Mouse (Mus musculus) forebrain, postnatal 0 days (tissue): ENCODE measurements at regions not wholly inside any gene's neighbourhood (a gene's known extent, or its start where the extent isn't known, plus 50 kb on each side); places are given as distances from the start of the nearest gene placed in this dataset.

Experiments used
- ATAC-seq: fragments of 200-750 bp; cut with Nextera tagmentation; 2 replicates; pipeline ENCODE4 v1.8.0; 2017; ENCODE audit warnings: mild to moderate bottlenecking, moderate library complexity
- DNase-seq: peaks from one replicate; pipeline ENCODE4 v3.0.0-alpha.2; 2015
- H3K27ac ChIP-seq: fragments of 300-500 bp; sonication (generic); 2 replicates; pipeline ENCODE4 v1.5.1; 2014; ENCODE audit warnings: low read depth, mild to moderate bottlenecking, antibody characterized with exemption, low read length, moderate library complexity, mixed read lengths
- H3K27me3 ChIP-seq: fragments of 300-500 bp; sonication (generic); 2 replicates; pipeline ENCODE4 v1.6.1; 2014; ENCODE audit warnings: mild to moderate bottlenecking, low read length, mixed read lengths; ENCODE audit not compliant: insufficient read depth
- H3K36me3 ChIP-seq: fragments of 300-500 bp; sonication (generic); 2 replicates; pipeline ENCODE4 v1.6.1; 2014; ENCODE audit warnings: mild to moderate bottlenecking, moderate library complexity; ENCODE audit not compliant: insufficient read depth
- H3K4me1 ChIP-seq: fragments of 300-500 bp; sonication (generic); 2 replicates; pipeline ENCODE4 v1.6.1; 2014; ENCODE audit warnings: antibody characterized with exemption; ENCODE audit not compliant: insufficient read depth
- H3K4me2 ChIP-seq: fragments of 300-500 bp; sonication (generic); 2 replicates; pipeline ENCODE4 v1.6.1; 2014; ENCODE audit warnings: low read depth, mild to moderate bottlenecking, moderate library complexity
- H3K4me3 ChIP-seq: fragments of 300-500 bp; sonication (generic); 2 replicates; pipeline ENCODE4 v1.5.1; 2014; ENCODE audit warnings: low read depth, low read length, mixed read lengths
- H3K9ac ChIP-seq: fragments of 300-500 bp; sonication (generic); 2 replicates; pipeline ENCODE4 v1.6.1; 2014; ENCODE audit warnings: mild to moderate bottlenecking
- H3K9me3 ChIP-seq: fragments of 300-500 bp; sonication (generic); 2 replicates; pipeline ENCODE4 v1.6.1; 2016; ENCODE audit warnings: low read length
- CTCF ChIP-seq: sonication (generic); IDR thresholded peaks from 2 replicates; pipeline ENCODE4 v1.5.1; 2016; ENCODE audit warnings: antibody characterized with exemption, control low read depth, low read depth
- WGBS: fragments of 180-500 bp; shearing (Covaris S2); extraction: QIAGEN DNeasy Blood & Tissue Kit; methylation state at CpG from one replicate; pipeline ENCODE4 v1.1.7; 2014; 5-methylcytosine and 5-hydroxymethylcytosine counted together

GRCm38 (mm10) chr6:54754810-54755209 lies 61.9 kb upstream of the Znrf2 start:
- H3K4me2 ChIP-seq = no peak overlapping the region
- H3K9me3 ChIP-seq = no peaks in the 10 kb centered on the region
- peak; percentile 57 for DNase-seq
- 0 out of 2 replicates have a peak overlapping the region, but pooled peaks have one; percentile 21 for H3K27ac ChIP-seq
- 58% methylated on average over 2 of the region's 2 CpGs for WGBS
- no peaks in the 10 kb centered on the region for H3K27me3 ChIP-seq
- peaks cover 20% of the 10 kb centered on the region for H3K4me1 ChIP-seq
- H3K9ac ChIP-seq = no peak overlapping the region
- TF ChIP-seq CTCF = no peak
- peak; percentile 36; the same call in 1 of the 2 replicates for ATAC-seq
- H3K36me3 ChIP-seq = no peaks in the 10 kb centered on the region
- no peak overlapping the region for H3K4me3 ChIP-seq

GRCm38 (mm10) chr6:54757511-54757911 lies 59.2 kb upstream of the Znrf2 start:
- no peak overlapping the region for H3K9ac ChIP-seq
- no peaks in the 10 kb centered on the region for H3K36me3 ChIP-seq
- no peaks in the 10 kb centered on the region for H3K9me3 ChIP-seq
- peaks cover 33% of the 10 kb centered on the region for H3K4me1 ChIP-seq
- ATAC-seq = no peak
- no peak overlapping the region for H3K4me2 ChIP-seq
- no peak for DNase-seq
- H3K4me3 ChIP-seq = no peak overlapping the region
- TF ChIP-seq CTCF = no peak
- WGBS = 43% methylated on average over 5 of the region's 5 CpGs
- H3K27me3 ChIP-seq = no peaks in the 10 kb centered on the region
- H3K27ac ChIP-seq = peak overlapping the region; percentile 57; the same call in 1 of the 2 replicates

GRCm38 (mm10) chr6:54758112-54758511 lies 58.6 kb upstream of the Znrf2 start:
- peak overlapping the region; percentile 57 for H3K27ac ChIP-seq
- no peaks in the 10 kb centered on the region for H3K9me3 ChIP-seq
- no peaks in the 10 kb centered on the region for H3K27me3 ChIP-seq
- H3K36me3 ChIP-seq = no peaks in the 10 kb centered on the region
- H3K4me1 ChIP-seq = peaks cover 33% of the 10 kb centered on the region
- 4% methylated on average over 2 of the region's 2 CpGs for WGBS
- no peak overlapping the region for H3K4me3 ChIP-seq
- H3K4me2 ChIP-seq = no peak overlapping the region
- ATAC-seq = peak; percentile 79
- H3K9ac ChIP-seq = no peak overlapping the region
- DNase-seq = peak; percentile 93
- no peak for TF ChIP-seq CTCF

DNA sequence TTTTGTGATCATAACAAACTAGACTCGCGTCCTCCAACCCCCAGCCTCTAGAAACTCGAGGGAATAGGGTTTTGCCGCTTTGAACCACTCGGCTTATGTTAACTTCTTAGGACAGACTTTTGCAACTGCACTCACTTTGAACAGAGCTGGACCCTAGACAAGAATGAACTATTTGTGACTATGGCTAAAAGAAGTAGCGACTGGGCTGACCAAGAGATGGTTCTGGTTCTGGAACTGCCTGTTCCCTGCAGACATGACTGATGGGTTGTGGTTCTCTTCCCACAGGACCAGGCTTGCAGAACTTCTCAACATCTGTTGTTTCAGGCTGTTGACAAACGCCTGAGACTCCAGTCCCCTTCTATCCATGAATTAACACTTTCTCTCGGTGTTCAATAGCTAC lies 57.5 kb upstream of the Znrf2 start:
- Histone ChIP-seq H3K27me3 (no peaks in the 10 kb centered on the region), H3K4me2 (no peak overlapping the region), H3K9ac (no peak overlapping the region), H3K4me3 (no peak overlapping the region), H3K4me1 (peaks cover 35% of the 10 kb centered on the region), H3K27ac (peak overlapping the region; percentile 69), H3K36me3 (no peaks in the 10 kb centered on the region), H3K9me3 (no peaks in the 10 kb centered on the region)
- DNase-seq (no peak), ATAC-seq (no peak)
- 59% methylated on average over 8 of the region's 8 CpGs for WGBS
- TF ChIP-seq CTCF = no peak

- 2% methylated on average over 11 of the region's 11 CpGs for WGBS
- no peak overlapping the region for H3K4me3 ChIP-seq
- peak overlapping the region; percentile 69 for H3K27ac ChIP-seq
- no peaks in the 10 kb centered on the region for H3K36me3 ChIP-seq
- no peaks in the 10 kb centered on the region for H3K27me3 ChIP-seq
- DNase-seq (peak; percentile 82), ATAC-seq (peak; percentile 78)
- H3K9ac ChIP-seq = no peak overlapping the region
- TF ChIP-seq CTCF = no peak
- H3K4me1 ChIP-seq = peaks cover 38% of the 10 kb centered on the region
- H3K9me3 ChIP-seq = no peaks in the 10 kb centered on the region
- 0 out of 2 replicates have a peak overlapping the region, but pooled peaks have one; percentile 15 for H3K4me2 ChIP-seq
Observed at GRCm38 (mm10) chr6:54759942-54760498, 56.7 kb upstream of the Znrf2 start.

DNA sequence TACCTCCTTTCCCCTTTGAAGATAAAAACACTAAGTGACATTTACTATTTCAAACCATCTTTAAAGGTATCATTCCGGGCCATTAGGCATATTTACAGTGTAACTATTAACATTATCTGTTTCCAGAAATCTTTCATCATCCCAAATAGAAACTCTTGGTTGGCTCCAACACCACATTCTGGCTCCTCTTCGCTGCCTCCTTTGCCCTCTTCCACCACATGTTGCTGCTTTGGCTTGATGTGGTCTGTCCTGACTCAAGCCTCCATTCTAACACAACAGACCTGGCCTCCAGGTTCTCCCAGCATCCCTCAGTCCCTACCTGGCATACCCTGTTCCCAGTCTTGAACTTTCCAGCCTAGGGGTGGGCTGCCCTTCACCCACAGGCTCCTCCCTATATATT lies 56.2 kb upstream of the Znrf2 start:
- Histone ChIP-seq H3K27ac (peak overlapping the region; percentile 69), H3K36me3 (no peaks in the 10 kb centered on the region), H3K27me3 (no peaks in the 10 kb centered on the region), H3K4me1 (peaks cover 38% of the 10 kb centered on the region), H3K4me3 (no peak overlapping the region), H3K4me2 (no peak overlapping the region), H3K9me3 (no peaks in the 10 kb centered on the region), H3K9ac (no peak overlapping the region)
- TF ChIP-seq CTCF = no peak
- ATAC-seq = no peak
- WGBS = 42% methylated on average over 2 of the region's 2 CpGs
- no peak for DNase-seq

DNA sequence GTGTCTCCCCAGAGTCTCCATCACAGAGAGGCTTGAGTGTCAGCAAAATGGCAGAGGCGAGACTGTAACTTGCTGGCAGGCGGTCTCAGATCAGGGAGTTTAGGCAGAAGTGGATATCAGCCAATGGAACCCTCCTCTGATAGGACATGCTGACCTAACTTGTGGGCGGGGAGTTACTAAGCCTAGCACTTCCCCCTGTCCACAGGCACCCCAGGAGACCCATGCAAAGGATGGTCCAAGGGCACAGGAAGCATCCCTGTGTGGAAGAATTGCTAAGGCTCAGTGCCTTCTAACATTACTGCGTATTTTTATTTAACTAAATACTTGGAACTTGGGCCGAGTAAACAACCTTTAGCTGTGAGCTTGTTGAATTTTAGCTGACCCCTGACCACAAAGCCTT lies 54.7 kb upstream of the Znrf2 start:
- no peak for TF ChIP-seq CTCF
- no peak overlapping the region for H3K27ac ChIP-seq
- H3K9me3 ChIP-seq = no peaks in the 10 kb centered on the region
- no peak for DNase-seq
- 84% methylated on average over 5 of the region's 5 CpGs for WGBS
- no peak for ATAC-seq
- peaks cover 38% of the 10 kb centered on the region for H3K4me1 ChIP-seq
- H3K4me3 ChIP-seq = no peak overlapping the region
- no peaks in the 10 kb centered on the region for H3K27me3 ChIP-seq
- no peaks in the 10 kb centered on the region for H3K36me3 ChIP-seq
- H3K4me2 ChIP-seq = no peak overlapping the region
- H3K9ac ChIP-seq = no peak overlapping the region
